Mouse (Mus musculus): ENCODE measurements around the gene Luc7l.

- no peak for TF ChIP-seq TAL1 (IDR thresholded peaks at IDR 0.05; ENCODE audit: low read length)
- TF ChIP-seq GATA1 (IDR thresholded peaks at IDR 0.05; ENCODE audit: low read length): no peak
Observed at GRCm38 (mm10) chr17:26261826-26262225, 9.1 kb downstream of the Luc7l start.

All from erythroblast, embryonic 14.5 days (primary cell).